Mouse (Mus musculus) neural tube, embryonic 12.5 days (tissue): ENCODE results near the gene Pacsin2. TPM values are rescaled to one million over a fixed set of nuclear protein-coding genes. Genes with fewer than 3 reads are reported as not detected.

ENCODE experiments used
- ATAC-seq: fragments of 200-750 bp; cut with Nextera tagmentation; 2 replicates; pipeline ENCODE4 v1.8.0; 2017; ENCODE audit warnings: low read depth, mild to moderate bottlenecking, moderate TSS enrichment, moderate library complexity; ENCODE audit not compliant: low FRiP score
- H3K27ac ChIP-seq: fragments of 300-500 bp; sonication (generic); 2 replicates; pipeline ENCODE4 v1.5.1; 2016
- H3K27me3 ChIP-seq: fragments of 300-500 bp; sonication (generic); replicated peaks from 2 replicates; pipeline ENCODE4 v1.6.1; 2016; ENCODE audit warnings: mild to moderate bottlenecking
- H3K36me3 ChIP-seq: fragments of 300-500 bp; sonication (generic); 2 replicates; pipeline ENCODE4 v1.6.1; 2016; ENCODE audit warnings: mild to moderate bottlenecking
- H3K4me1 ChIP-seq: fragments of 300-500 bp; sonication (generic); 2 replicates; pipeline ENCODE4 v1.6.1; 2016
- H3K4me2 ChIP-seq: fragments of 300-500 bp; sonication (generic); replicated peaks from 2 replicates; pipeline ENCODE4 v1.6.1; 2016; ENCODE audit warnings: mild to moderate bottlenecking
- H3K4me3 ChIP-seq: fragments of 300-500 bp; sonication (generic); 2 replicates; pipeline ENCODE4 v1.5.1; 2016
- H3K9ac ChIP-seq: fragments of 300-500 bp; sonication (generic); 2 replicates; pipeline ENCODE4 v1.6.1; 2016; ENCODE audit warnings: mild to moderate bottlenecking
- H3K9me3 ChIP-seq: fragments of 300-500 bp; sonication (generic); 2 replicates; pipeline ENCODE4 v1.6.1; 2016; ENCODE audit warnings: mild to moderate bottlenecking
- WGBS: fragments of 180-500 bp; shearing (Covaris S2); methylation state at CpG from one replicate; pipeline ENCODE4 v1.1.7; 2016; 5-methylcytosine and 5-hydroxymethylcytosine counted together
- polyA plus RNA-seq: library from polyadenylated mRNA; unstranded; fragments of >200 nt; fragmentation: Nextera tagmentation; extraction: Ambion mirVana; gene quantifications from 2 replicates; pipeline ENCODE4 v1.2.1, GENCODE M21; 2016

The Pacsin2 gene
- polyA plus RNA-seq, 1 experiment from 2014 or later: 46.8 TPM

DNA sequence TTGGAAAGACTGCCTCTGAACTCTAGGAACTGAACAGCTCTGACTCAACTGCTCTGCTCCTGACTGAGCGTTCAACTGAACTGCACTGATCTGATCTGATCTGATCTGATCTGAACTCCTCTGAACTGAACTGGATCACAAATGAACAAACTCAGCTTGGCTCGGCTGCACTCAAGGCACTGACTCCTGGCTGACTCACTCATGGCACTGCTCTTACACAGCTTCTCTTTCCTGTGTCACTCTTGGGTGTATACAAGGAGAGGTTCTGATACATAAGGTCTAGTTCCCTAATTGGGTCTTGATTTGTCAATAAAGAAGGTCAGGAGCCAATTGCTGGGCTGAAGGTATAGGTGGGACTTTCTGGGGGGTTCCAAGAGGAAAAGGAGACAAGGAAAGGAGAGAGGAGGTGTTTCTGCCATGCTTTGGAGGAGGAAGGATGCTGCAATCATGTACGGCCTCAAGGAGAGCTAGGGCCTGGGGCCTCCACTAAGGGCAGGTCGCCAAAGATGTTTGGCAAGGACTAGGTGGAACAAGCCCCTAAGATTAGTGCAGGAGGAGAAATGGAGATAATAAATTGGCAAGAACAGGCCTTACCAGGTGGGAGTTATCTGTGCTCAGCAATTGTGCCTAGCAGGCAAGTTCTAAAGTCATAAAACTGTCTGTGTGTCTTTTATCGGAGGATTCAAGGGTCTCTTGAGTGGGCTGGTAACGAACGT is 29.6 kb upstream of the Pacsin2 start:
- Histone ChIP-seq H3K4me3 (no peak overlapping the region), H3K27me3 (no peaks in the 10 kb centered on the region), H3K27ac (no peak overlapping the region), H3K36me3 (peaks cover 94% of the 10 kb centered on the region), H3K9ac (no peak overlapping the region), H3K4me1 (no peaks in the 10 kb centered on the region), H3K9me3 (no peaks in the 10 kb centered on the region), H3K4me2 (no peak overlapping the region)
- WGBS: 68% methylated on average over 7 of the region's 7 CpGs
- ATAC-seq: no peak

DNA sequence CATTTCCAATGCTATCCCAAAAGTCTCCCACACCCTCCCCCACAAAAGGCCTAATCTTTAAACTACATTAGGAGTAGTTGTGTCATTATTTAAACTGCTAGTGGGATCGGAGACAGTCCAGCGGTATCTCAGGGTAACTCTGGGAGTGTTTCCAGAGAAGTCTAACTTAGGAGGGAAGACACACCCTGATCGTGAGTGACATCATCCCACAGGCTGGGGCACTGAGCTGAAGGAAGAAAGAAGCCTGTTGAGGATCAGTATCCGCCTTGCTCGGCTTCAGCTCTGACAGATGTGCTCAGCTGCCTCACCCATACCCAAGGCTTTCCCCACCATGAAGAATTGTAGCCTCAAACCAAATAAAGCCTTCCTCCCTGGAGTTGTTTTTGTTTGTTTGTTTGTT is 27.5 kb upstream of the Pacsin2 start:
- Histone ChIP-seq H3K27ac (no peak overlapping the region), H3K9me3 (no peaks in the 10 kb centered on the region), H3K9ac (no peak overlapping the region), H3K4me2 (no peak overlapping the region), H3K27me3 (no peaks in the 10 kb centered on the region), H3K36me3 (peaks cover 83% of the 10 kb centered on the region), H3K4me3 (no peak overlapping the region), H3K4me1 (no peaks in the 10 kb centered on the region)
- no peak for ATAC-seq
- 87% methylated on average over 5 of the region's 5 CpGs for WGBS

GRCm38 (mm10) chr15:83489471-83489870 is 25.1 kb upstream of the Pacsin2 start:
- WGBS: 92% methylated on average over 20 of the region's 20 CpGs
- Histone ChIP-seq H3K9me3 (no peaks in the 10 kb centered on the region), H3K27me3 (no peaks in the 10 kb centered on the region), H3K4me2 (no peak overlapping the region), H3K36me3 (peaks cover 72% of the 10 kb centered on the region), H3K27ac (no peak overlapping the region), H3K4me3 (no peak overlapping the region), H3K9ac (no peak overlapping the region), H3K4me1 (no peaks in the 10 kb centered on the region)
- no peak for ATAC-seq

DNA sequence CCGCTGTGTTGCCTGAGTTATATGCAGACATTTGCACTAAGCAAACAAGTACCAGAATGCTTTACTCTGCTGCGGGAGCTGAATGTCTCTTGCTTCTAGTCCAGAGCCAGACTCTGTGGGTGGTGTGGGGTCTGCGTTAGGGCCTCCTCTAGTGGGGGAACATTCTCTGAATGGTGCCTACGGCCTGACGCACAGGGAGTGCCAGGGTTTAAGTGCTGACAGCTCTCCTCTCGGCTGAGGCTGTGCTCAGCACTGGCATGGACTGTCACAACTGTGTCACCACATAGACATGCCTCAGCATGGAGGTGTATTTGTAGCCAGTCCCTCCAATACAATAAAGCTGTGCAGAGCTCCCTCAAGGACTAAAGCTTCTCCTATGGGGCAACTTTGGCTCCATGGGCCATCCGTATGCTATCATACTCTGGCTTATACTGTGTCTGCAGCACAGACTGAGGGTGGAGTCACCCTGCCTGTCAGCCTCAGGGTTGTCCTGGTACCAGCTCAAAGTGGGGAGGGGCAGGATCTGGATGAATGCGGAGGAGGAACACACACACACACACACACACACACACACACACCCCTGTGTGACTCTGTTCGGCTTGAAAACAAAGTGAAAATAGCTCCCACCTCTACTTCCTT is 23.2 kb upstream of the Pacsin2 start:
- ATAC-seq: no peak
- 75% methylated on average over 9 of the region's 9 CpGs for WGBS
- Histone ChIP-seq H3K4me1 (no peaks in the 10 kb centered on the region), H3K9ac (no peak overlapping the region), H3K4me2 (no peak overlapping the region), H3K27me3 (no peaks in the 10 kb centered on the region), H3K36me3 (peaks cover 64% of the 10 kb centered on the region), H3K9me3 (no peaks in the 10 kb centered on the region), H3K27ac (no peak overlapping the region), H3K4me3 (no peak overlapping the region)

- H3K36me3 ChIP-seq: peaks cover 34% of the 10 kb centered on the region
- H3K4me1 ChIP-seq: no peaks in the 10 kb centered on the region
- no peaks in the 10 kb centered on the region for H3K27me3 ChIP-seq
- 90% methylated on average over 10 of the region's 10 CpGs for WGBS
- H3K4me2 ChIP-seq: no peak overlapping the region
- no peak overlapping the region for H3K9ac ChIP-seq
- H3K4me3 ChIP-seq: no peak overlapping the region
- no peaks in the 10 kb centered on the region for H3K9me3 ChIP-seq
- no peak for ATAC-seq
- H3K27ac ChIP-seq: no peak overlapping the region
These were observed 19.9 kb upstream of the Pacsin2 start for GRCm38 (mm10) chr15:83484311-83484710.

- Histone ChIP-seq H3K9me3 (no peaks in the 10 kb centered on the region), H3K27ac (no peak overlapping the region), H3K9ac (no peak overlapping the region), H3K4me1 (no peaks in the 10 kb centered on the region), H3K27me3 (no peaks in the 10 kb centered on the region), H3K4me2 (no peak overlapping the region), H3K36me3 (peaks cover 27% of the 10 kb centered on the region), H3K4me3 (no peak overlapping the region)
- WGBS: 29% methylated on average over 2 of the region's 2 CpGs
- ATAC-seq: no peak
These were observed 19.1 kb upstream of the Pacsin2 start for GRCm38 (mm10) chr15:83483482-83483881.

DNA sequence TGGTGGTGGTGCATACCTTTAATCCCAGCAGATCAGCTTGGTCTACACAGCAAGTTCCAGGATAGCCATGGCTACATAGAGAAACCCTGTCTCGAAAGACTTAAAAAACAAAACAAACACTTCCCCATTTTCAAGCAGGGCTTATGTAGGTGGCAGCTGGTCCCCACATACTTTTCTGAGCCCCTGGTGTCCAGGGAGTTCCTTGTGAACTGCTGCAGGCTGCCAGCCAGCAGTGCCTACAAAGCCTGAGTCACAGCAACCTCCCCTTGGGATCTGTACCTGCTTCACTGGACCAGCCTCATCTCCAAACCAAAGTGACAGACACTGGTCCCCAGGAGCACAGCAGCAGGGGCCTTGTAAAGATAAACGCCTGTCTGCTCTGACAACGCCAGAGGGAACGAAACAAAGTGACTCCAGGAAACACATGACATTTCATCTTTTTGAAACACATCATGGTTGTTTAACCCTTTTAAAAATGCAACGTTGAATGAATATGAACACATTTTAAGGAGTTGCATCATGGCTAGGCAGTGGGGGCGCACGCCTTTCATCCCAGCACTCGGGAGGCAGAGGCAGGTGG is 18.3 kb upstream of the Pacsin2 start:
- no peak overlapping the region for H3K9ac ChIP-seq

GRCm38 (mm10) chr15:83481236-83481780 is 16.9 kb upstream of the Pacsin2 start:
- H3K27ac ChIP-seq: no peak overlapping the region
- H3K4me1 ChIP-seq: no peaks in the 10 kb centered on the region
- H3K9me3 ChIP-seq: no peaks in the 10 kb centered on the region
- no peak for ATAC-seq
- no peaks in the 10 kb centered on the region for H3K27me3 ChIP-seq
- WGBS: 68% methylated on average over 10 of the region's 10 CpGs
- no peak overlapping the region for H3K4me3 ChIP-seq
- peaks cover 16% of the 10 kb centered on the region for H3K36me3 ChIP-seq
- no peak overlapping the region for H3K9ac ChIP-seq
- H3K4me2 ChIP-seq: no peak overlapping the region

More for the DNA sequence above, 18.3 kb upstream of the Pacsin2 start:
- 77% methylated on average over 8 of the region's 8 CpGs for WGBS
- ATAC-seq: no peak
- peaks cover 27% of the 10 kb centered on the region for H3K36me3 ChIP-seq
- H3K9me3 ChIP-seq: no peaks in the 10 kb centered on the region
- H3K27me3 ChIP-seq: no peaks in the 10 kb centered on the region
- H3K4me1 ChIP-seq: no peaks in the 10 kb centered on the region
- no peak overlapping the region for H3K4me3 ChIP-seq
- no peak overlapping the region for H3K4me2 ChIP-seq
- no peak overlapping the region for H3K27ac ChIP-seq

GRCm38 (mm10) chr15:83479818-83480217 is 15.4 kb upstream of the Pacsin2 start:
- H3K27ac ChIP-seq: no peak overlapping the region
- WGBS: 88% methylated on average over 4 of the region's 4 CpGs
- no peaks in the 10 kb centered on the region for H3K27me3 ChIP-seq
- no peak overlapping the region for H3K4me2 ChIP-seq
- no peak overlapping the region for H3K9ac ChIP-seq
- H3K4me1 ChIP-seq: no peaks in the 10 kb centered on the region
- ATAC-seq: no peak
- no peak overlapping the region for H3K4me3 ChIP-seq
- peaks cover 11% of the 10 kb centered on the region; the same call in 1 of the 2 replicates for H3K36me3 ChIP-seq
- no peaks in the 10 kb centered on the region for H3K9me3 ChIP-seq

DNA sequence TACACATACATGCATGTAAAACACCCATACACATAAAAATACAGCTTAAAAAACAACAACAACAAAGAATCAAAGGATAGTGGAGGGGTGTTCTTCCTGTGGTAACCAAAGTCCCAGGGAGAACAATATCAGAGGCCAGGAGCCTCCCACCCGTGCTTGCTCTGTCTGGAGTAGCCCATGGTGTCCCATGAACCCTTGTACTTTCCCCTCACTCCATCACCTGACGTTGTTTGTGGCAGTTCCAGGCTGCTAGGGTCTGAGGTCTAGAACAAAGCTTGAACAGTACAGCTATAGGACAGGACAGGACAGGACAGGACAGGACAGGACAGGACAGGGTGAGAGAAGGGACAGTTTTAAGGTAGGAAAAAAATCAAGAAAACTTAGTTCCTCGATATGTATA is 13.7 kb upstream of the Pacsin2 start:
- H3K9ac ChIP-seq: no peak overlapping the region
- no peaks in the 10 kb centered on the region for H3K36me3 ChIP-seq
- 67% methylated on average over 3 of the region's 3 CpGs for WGBS
- no peak for ATAC-seq
- peaks cover 4% of the 10 kb centered on the region; the same call in 1 of the 2 replicates for H3K27me3 ChIP-seq
- no peaks in the 10 kb centered on the region for H3K4me1 ChIP-seq
- H3K9me3 ChIP-seq: no peaks in the 10 kb centered on the region
- H3K4me2 ChIP-seq: no peak overlapping the region
- H3K4me3 ChIP-seq: no peak overlapping the region
- no peak overlapping the region for H3K27ac ChIP-seq

GRCm38 (mm10) chr15:83476593-83477273 is 12.3 kb upstream of the Pacsin2 start:
- Histone ChIP-seq H3K9ac (no peak overlapping the region), H3K36me3 (no peaks in the 10 kb centered on the region), H3K4me2 (no peak overlapping the region), H3K27ac (no peak overlapping the region), H3K27me3 (peaks cover 4% of the 10 kb centered on the region; the same call in 1 of the 2 replicates), H3K4me3 (no peak overlapping the region), H3K4me1 (no peaks in the 10 kb centered on the region), H3K9me3 (no peaks in the 10 kb centered on the region)
- no peak for ATAC-seq
- WGBS: 84% methylated on average over 12 of the region's 12 CpGs

- H3K4me3 ChIP-seq: no peak overlapping the region
- no peak overlapping the region for H3K9ac ChIP-seq
- no peak overlapping the region for H3K4me2 ChIP-seq
- no peak overlapping the region for H3K27ac ChIP-seq
- H3K36me3 ChIP-seq: no peaks in the 10 kb centered on the region
- WGBS: 25% methylated on average over 5 of the region's 5 CpGs
- H3K27me3 ChIP-seq: peaks cover 4% of the 10 kb centered on the region; the same call in 1 of the 2 replicates
- no peak for ATAC-seq
- no peaks in the 10 kb centered on the region for H3K9me3 ChIP-seq
- H3K4me1 ChIP-seq: no peaks in the 10 kb centered on the region
These were observed 10.0 kb upstream of the Pacsin2 start for GRCm38 (mm10) chr15:83474466-83474836.
